Mouse (Mus musculus): ENCODE measurements around the gene Sgcd. TPM values are rescaled to one million over a fixed set of nuclear protein-coding genes. Genes with fewer than 3 reads are reported as not detected.

Gene Sgcd
- total and polyA plus RNA-seq, 3 experiments = 0.38 to 2.4 (median 0.43) TPM

GRCm38 (mm10) chr11:47987893-47988267, 889 bp downstream of the Sgcd start:
- no peak for DNase-seq (ENCODE audit: extremely low read depth)
- in situ Hi-C loops (cut with MboI; ENCODE audit: low pct_ligation_motif_present, low pct_unique_long_range_greater_than_20kb, low sequenced_read_pairs) = no loop called here
- H3K4me2 ChIP-seq (ENCODE audit: insufficient read depth, low read depth, poor library complexity, severe bottlenecking) = no peak overlapping the region
- H3K27ac ChIP-seq (ENCODE audit: insufficient read depth, low read depth) = no peak overlapping the region
- no peak overlapping the region for H3K9ac ChIP-seq (ENCODE audit: insufficient read depth, low read depth)
- no peaks in the 10 kb centered on the region for H3K27me3 ChIP-seq (replicated peaks)
- no peak for TF ChIP-seq RCOR1 (conservative IDR thresholded peaks at IDR 0.05; ENCODE audit: low read depth, low read length)
- no peak for TF ChIP-seq TCF12 (IDR thresholded peaks at IDR 0.05; ENCODE audit: low read depth, low read length)
- peaks cover 7% of the 10 kb centered on the region for H3K9me3 ChIP-seq (replicated peaks; ENCODE audit: low read length)
- dilution Hi-C loops (cut with MboI; ENCODE audit: extremely low pct_ligation_motif_present, extremely low pct_unique_long_range_greater_than_20kb, low sequenced_read_pairs) = no loop called here
- no peaks in the 10 kb centered on the region for H3K36me3 ChIP-seq (replicated peaks in 1 of 2; ENCODE audit: control insufficient read depth in 1 of 2, insufficient read depth in 1 of 2, low read length in 1 of 2)
- H3K79me2 ChIP-seq (replicated peaks; ENCODE audit: control insufficient read depth, extremely low read depth, insufficient read depth, poor library complexity, severe bottlenecking) = no peaks in the 10 kb centered on the region
- H3K4me1 ChIP-seq (ENCODE audit: control insufficient read depth in 1 of 2, insufficient read depth in 2 of 2) = peaks cover 0 to 5% of the 10 kb centered on the region in 2 experiments; a peak in 2 of 4 replicates
- H3K4me3 ChIP-seq (replicated peaks in 1 of 3; ENCODE audit: low read depth in 2 of 3, low read length in 2 of 3, poor library complexity in 1 of 3) = no peak overlapping the region

DNA sequence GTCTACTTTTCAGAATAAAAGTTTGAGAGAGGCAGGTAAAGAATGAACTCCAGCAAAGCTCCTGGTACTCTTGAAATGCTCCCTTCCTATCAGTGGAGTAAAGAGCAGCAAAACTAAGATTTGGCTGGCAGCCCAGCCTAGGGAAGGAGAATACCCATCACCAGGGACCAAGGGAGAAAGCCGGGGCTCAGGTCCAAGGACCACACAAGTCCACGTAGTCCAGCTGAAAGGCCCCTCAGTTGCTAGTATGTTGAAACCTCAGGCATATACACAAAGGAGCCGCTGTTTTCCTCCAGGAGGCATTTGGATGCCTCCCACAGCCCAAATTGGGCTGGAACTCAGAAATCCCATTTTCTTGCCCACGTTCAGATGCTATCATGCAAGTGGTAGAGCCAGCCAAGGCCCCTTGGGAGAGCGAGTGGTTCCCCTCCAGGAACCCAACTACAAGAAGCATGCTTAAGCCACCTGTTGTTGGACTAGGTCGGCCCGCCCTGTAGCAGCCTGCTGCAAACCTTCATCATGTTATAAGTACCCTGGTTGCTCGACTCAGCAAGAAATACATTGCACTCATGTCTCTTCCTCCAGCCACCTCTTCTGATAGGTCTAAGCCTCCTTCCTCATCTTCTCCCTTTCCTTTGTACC, 1.4 kb downstream of the Sgcd start:
- in situ Hi-C loops (cut with MboI; ENCODE audit: low pct_ligation_motif_present, low pct_unique_long_range_greater_than_20kb, low sequenced_read_pairs) = no loop called here
- H3K4me3 ChIP-seq (replicated peaks in 1 of 3; ENCODE audit: low read depth in 2 of 3, low read length in 2 of 3, poor library complexity in 1 of 3) = no peak overlapping the region
- no peak for TF ChIP-seq ELF1 (IDR thresholded peaks at IDR 0.05; ENCODE audit: low read depth, low read length)
- no peak for DNase-seq (ENCODE audit: extremely low read depth)
- H3K4me1 ChIP-seq (ENCODE audit: control insufficient read depth in 1 of 2, insufficient read depth in 2 of 2) = peaks cover 0 to 5% of the 10 kb centered on the region in 2 experiments; a peak in 2 of 4 replicates
- peaks cover 7% of the 10 kb centered on the region for H3K9me3 ChIP-seq (replicated peaks; ENCODE audit: low read length)
- no peaks in the 10 kb centered on the region for H3K27me3 ChIP-seq (replicated peaks)
- no peaks in the 10 kb centered on the region for H3K36me3 ChIP-seq (replicated peaks in 1 of 2; ENCODE audit: control insufficient read depth in 1 of 2, insufficient read depth in 1 of 2, low read length in 1 of 2)
- H3K27ac ChIP-seq (ENCODE audit: insufficient read depth, low read depth) = no peak overlapping the region
- H3K79me2 ChIP-seq (replicated peaks; ENCODE audit: control insufficient read depth, extremely low read depth, insufficient read depth, poor library complexity, severe bottlenecking) = no peaks in the 10 kb centered on the region
- H3K4me2 ChIP-seq (ENCODE audit: insufficient read depth, low read depth, poor library complexity, severe bottlenecking) = no peak overlapping the region
- no peak overlapping the region for H3K9ac ChIP-seq (ENCODE audit: insufficient read depth, low read depth)
- dilution Hi-C loops (cut with MboI; ENCODE audit: extremely low pct_ligation_motif_present, extremely low pct_unique_long_range_greater_than_20kb, low sequenced_read_pairs) = no loop called here

DNA sequence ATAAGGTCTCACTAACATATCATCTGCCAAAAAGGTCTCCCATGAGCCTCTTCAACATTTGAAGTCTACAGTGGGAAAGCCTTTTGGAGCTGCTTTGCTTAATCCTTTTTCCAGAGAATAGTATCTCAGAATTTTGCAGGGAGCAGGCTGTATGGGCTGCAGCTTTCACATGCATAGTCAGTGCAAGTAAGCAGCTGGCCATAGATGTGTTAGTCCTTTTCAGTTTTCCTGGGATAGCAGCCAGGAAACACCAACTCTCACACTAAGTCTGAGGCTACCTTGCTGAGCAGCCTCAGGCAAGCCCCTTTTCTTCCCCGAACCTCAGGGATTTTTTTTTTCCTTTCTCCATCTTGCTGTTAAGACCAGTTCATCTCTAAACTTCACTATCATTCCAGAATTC, 6.6 kb downstream of the Sgcd start:
- no peak overlapping the region for H3K4me3 ChIP-seq (replicated peaks in 1 of 3; ENCODE audit: low read depth in 2 of 3, low read length in 2 of 3, poor library complexity in 1 of 3)
- no peak overlapping the region for H3K27ac ChIP-seq (ENCODE audit: insufficient read depth, low read depth)
- in situ Hi-C loops (cut with MboI; ENCODE audit: low pct_ligation_motif_present, low pct_unique_long_range_greater_than_20kb, low sequenced_read_pairs) (no loop called here), dilution Hi-C loops (cut with MboI; ENCODE audit: extremely low pct_ligation_motif_present, extremely low pct_unique_long_range_greater_than_20kb, low sequenced_read_pairs) (no loop called here)
- no peaks in the 10 kb centered on the region for H3K27me3 ChIP-seq (replicated peaks)
- no peaks in the 10 kb centered on the region for H3K9me3 ChIP-seq (replicated peaks; ENCODE audit: low read length)
- DNase-seq (ENCODE audit: extremely low read depth) = no peak
- no peak overlapping the region for H3K9ac ChIP-seq (ENCODE audit: insufficient read depth, low read depth)
- H3K4me2 ChIP-seq (ENCODE audit: insufficient read depth, low read depth, poor library complexity, severe bottlenecking) = no peak overlapping the region
- no peaks in the 10 kb centered on the region for H3K79me2 ChIP-seq (replicated peaks; ENCODE audit: control insufficient read depth, extremely low read depth, insufficient read depth, poor library complexity, severe bottlenecking)
- H3K4me1 ChIP-seq (ENCODE audit: control insufficient read depth in 1 of 2, insufficient read depth in 2 of 2) = no peaks in the 10 kb centered on the region
- no peaks in the 10 kb centered on the region for H3K36me3 ChIP-seq (replicated peaks in 1 of 2; ENCODE audit: control insufficient read depth in 1 of 2, insufficient read depth in 1 of 2, low read length in 1 of 2)
- TF ChIP-seq ETS1 (conservative IDR thresholded peaks at IDR 0.05; ENCODE audit: low read depth, low read length) = no peak
- TF ChIP-seq POLR2AphosphoS2 (IDR thresholded peaks at IDR 0.05; ENCODE audit: low read depth, low read length) = no peak
- no peak for TF ChIP-seq BHLHE40 (IDR thresholded peaks at IDR 0.05; ENCODE audit: low read depth, low read length)
- no peak for TF ChIP-seq ZKSCAN1 (IDR thresholded peaks at IDR 0.05; ENCODE audit: borderline replicate concordance, low read depth, low read length)
- TF ChIP-seq ELF1 (IDR thresholded peaks at IDR 0.05; ENCODE audit: low read depth, low read length) = no peak
- TF ChIP-seq TBP (conservative IDR thresholded peaks at IDR 0.05; ENCODE audit: low read depth, low read length) = no peak
- no peak for TF ChIP-seq MAFK (IDR thresholded peaks at IDR 0.05; ENCODE audit: insufficient replicate concordance, low read length)
- no peak for TF ChIP-seq MAZ (IDR thresholded peaks at IDR 0.05; ENCODE audit: low read depth, low read length)
- TF ChIP-seq TCF12 (IDR thresholded peaks at IDR 0.05; ENCODE audit: low read depth, low read length) = no peak
- no peak for TF ChIP-seq CHD1 (IDR thresholded peaks at IDR 0.05; ENCODE audit: low read depth, low read length)
- TF ChIP-seq NELFE (IDR thresholded peaks at IDR 0.05; ENCODE audit: low read depth, low read length) = no peak
- no peak for TF ChIP-seq NRF1 (IDR thresholded peaks at IDR 0.05; ENCODE audit: low read depth, low read length)
- no peak for TF ChIP-seq MEF2A (IDR thresholded peaks at IDR 0.05; ENCODE audit: borderline replicate concordance, low read depth, low read length)
